Mouse (Mus musculus) cerebellum, adult (tissue): ENCODE measurements around the gene Ifna11.
"Not testable (repeated sequence)": the region's sequence is repeated elsewhere in the genome, so short reads cannot be mapped to it uniquely, and the experiment has no call there.

Experiments
- ATAC-seq: cut with Nextera tagmentation; 2 replicates; pipeline ENCODE4 v1.9.2; 2017; ENCODE audit warnings: mild to moderate bottlenecking, moderate library complexity, mixed read lengths; ENCODE audit not compliant: insufficient number of reproducible peaks, low FRiP score, low TSS enrichment

Ifna11 gene

GRCm38 (mm10) chr4:88819659-88820058 lies at the start of gene Ifna11:
Ifna11 (plus strand) TSS chr4:88819959.
- no peak for ATAC-seq

DNA sequence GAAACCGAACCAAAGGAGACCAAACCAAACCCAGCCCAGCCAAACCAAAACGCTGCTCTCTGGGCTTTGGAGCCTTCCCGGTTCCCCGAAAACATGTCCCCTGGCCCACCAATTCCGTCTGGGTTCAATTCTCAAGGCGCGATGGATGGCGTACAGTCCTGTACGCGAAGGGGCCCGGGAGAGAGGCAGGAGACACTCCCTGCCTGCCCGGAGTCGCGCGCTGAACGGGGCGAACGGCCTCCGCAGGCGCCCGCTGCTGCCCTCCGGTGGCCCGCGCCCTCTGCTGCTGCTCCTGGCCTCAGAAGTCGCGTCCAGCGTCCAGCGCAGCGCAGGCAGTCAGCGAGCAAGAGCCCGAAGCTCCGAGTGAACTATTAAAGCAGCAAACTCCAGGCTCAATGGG lies 46.2 kb upstream of the Ifna11 start, which contains the start of gene Gm13290:
Gm13290 (plus strand) TSS at position 301 of the 400 bp plus-strand sequence.
- ATAC-seq, result not testable (repeated sequence)

DNA sequence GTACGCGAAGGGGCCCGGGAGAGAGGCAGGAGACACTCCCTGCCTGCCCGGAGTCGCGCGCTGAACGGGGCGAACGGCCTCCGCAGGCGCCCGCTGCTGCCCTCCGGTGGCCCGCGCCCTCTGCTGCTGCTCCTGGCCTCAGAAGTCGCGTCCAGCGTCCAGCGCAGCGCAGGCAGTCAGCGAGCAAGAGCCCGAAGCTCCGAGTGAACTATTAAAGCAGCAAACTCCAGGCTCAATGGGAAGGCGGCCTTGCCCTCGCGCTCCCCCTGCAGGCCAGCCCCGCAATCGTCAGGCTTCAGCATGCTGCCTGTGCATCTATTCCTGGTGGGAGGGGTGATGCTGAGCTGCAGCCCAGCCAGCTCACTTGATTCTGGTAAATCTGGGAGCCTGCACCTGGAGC lies 43.1 kb upstream of the Ifna11 start, which contains the start of gene Gm13289:
Gm13289 (plus strand) TSS at position 301 of the 400 bp plus-strand sequence.
- not testable (repeated sequence) for ATAC-seq

DNA sequence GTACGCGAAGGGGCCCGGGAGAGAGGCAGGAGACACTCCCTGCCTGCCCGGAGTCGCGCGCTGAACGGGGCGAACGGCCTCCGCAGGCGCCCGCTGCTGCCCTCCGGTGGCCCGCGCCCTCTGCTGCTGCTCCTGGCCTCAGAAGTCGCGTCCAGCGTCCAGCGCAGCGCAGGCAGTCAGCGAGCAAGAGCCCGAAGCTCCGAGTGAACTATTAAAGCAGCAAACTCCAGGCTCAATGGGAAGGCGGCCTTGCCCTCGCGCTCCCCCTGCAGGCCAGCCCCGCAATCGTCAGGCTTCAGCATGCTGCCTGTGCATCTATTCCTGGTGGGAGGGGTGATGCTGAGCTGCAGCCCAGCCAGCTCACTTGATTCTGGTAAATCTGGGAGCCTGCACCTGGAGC lies 40.2 kb upstream of the Ifna11 start, which contains the start of gene Gm13272:
Gm13272 (plus strand) TSS at position 301 of the 400 bp plus-strand sequence.
- not testable (repeated sequence) for ATAC-seq

DNA sequence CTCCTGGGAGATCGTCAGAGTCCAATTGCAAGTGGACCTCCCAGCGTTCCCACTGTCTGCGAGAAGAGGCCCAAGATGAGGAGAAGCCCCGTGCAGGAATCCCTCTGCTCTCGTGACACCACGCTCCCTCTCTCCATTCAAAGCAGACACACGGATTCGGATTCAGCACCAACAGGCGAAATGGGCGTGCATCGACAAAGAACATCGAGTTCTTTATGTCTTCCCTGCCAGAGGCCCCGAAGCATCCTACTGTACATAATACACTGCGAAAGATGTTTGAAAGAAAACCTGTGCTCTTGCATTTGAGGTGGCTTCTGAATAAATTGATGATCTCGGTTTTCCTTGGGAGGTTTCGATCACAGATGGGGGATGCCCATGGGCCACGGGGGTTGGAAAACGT lies 39.4 kb upstream of the Ifna11 start:
- ATAC-seq, result not testable (repeated sequence)

- ATAC-seq, result not testable (repeated sequence)
These were observed 37.9 kb upstream of the Ifna11 start, which contains the start of gene Ifnz for GRCm38 (mm10) chr4:88781831-88782230. Ifnz (plus strand) TSS chr4:88782131.

DNA sequence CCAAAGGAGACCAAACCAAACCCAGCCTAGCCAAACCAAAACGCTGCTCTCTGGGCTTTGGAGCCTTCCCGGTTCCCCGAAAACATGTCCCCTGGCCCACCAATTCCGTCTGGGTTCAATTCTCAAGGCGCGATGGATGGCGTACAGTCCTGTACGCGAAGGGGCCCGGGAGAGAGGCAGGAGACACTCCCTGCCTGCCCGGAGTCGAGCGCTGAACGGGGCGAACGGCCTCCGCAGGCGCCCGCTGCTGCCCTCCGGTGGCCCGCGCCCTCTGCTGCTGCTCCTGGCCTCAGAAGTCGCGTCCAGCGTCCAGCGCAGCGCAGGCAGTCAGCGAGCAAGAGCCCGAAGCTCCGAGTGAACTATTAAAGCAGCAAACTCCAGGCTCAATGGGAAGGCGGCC lies 37.4 kb upstream of the Ifna11 start:
- ATAC-seq, result not testable (repeated sequence)

GRCm38 (mm10) chr4:88785409-88785808 lies 34.4 kb upstream of the Ifna11 start, which contains the start of gene Gm13276:
Gm13276 (plus strand) TSS chr4:88785709.
- ATAC-seq, result not testable (repeated sequence)

DNA sequence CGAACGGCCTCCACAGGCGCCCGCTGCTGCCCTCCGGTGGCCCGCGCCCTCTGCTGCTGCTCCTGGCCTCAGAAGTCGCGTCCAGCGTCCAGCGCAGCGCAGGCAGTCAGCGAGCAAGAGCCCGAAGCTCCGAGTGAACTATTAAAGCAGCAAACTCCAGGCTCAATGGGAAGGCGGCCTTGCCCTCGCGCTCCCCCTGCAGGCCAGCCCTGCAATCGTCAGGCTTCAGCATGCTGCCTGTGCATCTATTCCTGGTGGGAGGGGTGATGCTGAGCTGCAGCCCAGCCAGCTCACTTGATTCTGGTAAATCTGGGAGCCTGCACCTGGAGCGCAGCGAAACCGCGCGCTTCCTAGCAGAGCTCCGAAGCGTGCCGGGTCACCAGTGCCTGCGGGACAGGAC lies 31.4 kb upstream of the Ifna11 start, which contains the start of gene Gm13277:
Gm13277 (plus strand) TSS at position 231 of the 400 bp plus-strand sequence.
- ATAC-seq, result not testable (repeated sequence)

GRCm38 (mm10) chr4:88791250-88791649 lies 28.5 kb upstream of the Ifna11 start, which contains the start of gene Gm13278:
Gm13278 (plus strand) TSS chr4:88791550.
- ATAC-seq, result not testable (repeated sequence)

- ATAC-seq, result not testable (repeated sequence)
These were observed 25.7 kb upstream of the Ifna11 start, which contains the start of gene Gm13275 for GRCm38 (mm10) chr4:88793936-88794675. Gm13275 (plus strand) TSS chr4:88794487.

DNA sequence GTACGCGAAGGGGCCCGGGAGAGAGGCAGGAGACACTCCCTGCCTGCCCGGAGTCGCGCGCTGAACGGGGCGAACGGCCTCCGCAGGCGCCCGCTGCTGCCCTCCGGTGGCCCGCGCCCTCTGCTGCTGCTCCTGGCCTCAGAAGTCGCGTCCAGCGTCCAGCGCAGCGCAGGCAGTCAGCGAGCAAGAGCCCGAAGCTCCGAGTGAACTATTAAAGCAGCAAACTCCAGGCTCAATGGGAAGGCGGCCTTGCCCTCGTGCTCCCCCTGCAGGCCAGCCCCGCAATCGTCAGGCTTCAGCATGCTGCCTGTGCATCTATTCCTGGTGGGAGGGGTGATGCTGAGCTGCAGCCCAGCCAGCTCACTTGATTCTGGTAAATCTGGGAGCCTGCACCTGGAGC lies 22.7 kb upstream of the Ifna11 start, which contains the start of gene Gm13279:
Gm13279 (plus strand) TSS at position 301 of the 400 bp plus-strand sequence.
- not testable (repeated sequence) for ATAC-seq

DNA sequence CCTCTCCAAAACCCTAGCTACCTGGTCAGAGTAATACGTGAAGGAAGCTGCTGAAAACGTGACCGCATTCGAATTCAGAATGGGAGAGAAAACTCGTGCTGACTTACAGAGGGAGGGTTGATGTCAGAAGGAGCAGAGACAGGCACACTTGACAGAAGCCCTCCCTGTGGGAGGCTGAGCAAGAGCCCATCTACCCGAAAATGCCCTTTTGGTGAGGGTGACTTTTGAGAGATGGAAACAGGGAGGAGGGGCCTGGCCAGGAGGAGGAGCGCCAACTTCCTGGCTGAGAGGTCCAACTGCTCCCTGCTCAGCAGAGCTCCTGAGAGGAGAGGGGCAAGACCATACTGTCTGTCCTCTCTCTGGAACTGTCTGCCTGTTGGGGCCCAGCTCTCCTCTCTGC lies 20.4 kb upstream of the Ifna11 start, which contains the start of gene Gm13285:
Gm13285 (plus strand) TSS at position 301 of the 400 bp plus-strand sequence.
- not testable (repeated sequence) for ATAC-seq

DNA sequence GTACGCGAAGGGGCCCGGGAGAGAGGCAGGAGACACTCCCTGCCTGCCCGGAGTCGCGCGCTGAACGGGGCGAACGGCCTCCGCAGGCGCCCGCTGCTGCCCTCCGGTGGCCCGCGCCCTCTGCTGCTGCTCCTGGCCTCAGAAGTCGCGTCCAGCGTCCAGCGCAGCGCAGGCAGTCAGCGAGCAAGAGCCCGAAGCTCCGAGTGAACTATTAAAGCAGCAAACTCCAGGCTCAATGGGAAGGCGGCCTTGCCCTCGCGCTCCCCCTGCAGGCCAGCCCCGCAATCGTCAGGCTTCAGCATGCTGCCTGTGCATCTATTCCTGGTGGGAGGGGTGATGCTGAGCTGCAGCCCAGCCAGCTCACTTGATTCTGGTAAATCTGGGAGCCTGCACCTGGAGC lies 16.8 kb upstream of the Ifna11 start, which contains the start of gene Gm13287:
Gm13287 (plus strand) TSS at position 301 of the 400 bp plus-strand sequence.
- ATAC-seq, result not testable (repeated sequence)

GRCm38 (mm10) chr4:88805231-88805630 lies 14.5 kb upstream of the Ifna11 start, which contains the start of gene Gm13288:
Gm13288 (plus strand) TSS chr4:88805531.
- ATAC-seq, result not testable (repeated sequence)

- ATAC-seq, result not testable (repeated sequence)
These were observed 14.0 kb upstream of the Ifna11 start for GRCm38 (mm10) chr4:88805761-88806160.

- no peak for ATAC-seq
These were observed 3.8 kb upstream of the Ifna11 start, which contains the start of gene Ifna7 for GRCm38 (mm10) chr4:88815928-88816327. Ifna7 (plus strand) TSS chr4:88816228.

DNA sequence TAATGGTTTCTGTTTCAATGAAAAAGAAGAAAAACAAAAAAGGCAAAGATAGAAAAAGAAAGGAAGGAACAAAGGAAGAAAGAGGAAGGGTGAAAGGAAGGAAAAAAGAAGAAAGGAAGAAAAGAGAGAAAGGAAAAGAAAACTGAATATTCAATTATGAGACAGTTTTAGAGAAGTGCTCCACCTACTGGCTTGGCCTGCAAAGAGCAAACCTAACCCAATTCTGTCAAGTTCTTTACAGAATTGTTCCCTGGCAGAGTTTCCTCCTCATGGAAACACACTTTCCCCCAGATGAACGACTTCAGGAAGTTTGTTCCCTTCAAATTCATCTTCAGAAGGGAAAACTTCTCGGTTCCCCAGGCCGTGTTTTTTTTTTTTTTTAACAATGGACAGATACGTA lies 3.2 kb downstream of the Ifna11 start:
- ATAC-seq, result no peak

GRCm38 (mm10) chr4:88827116-88827515 lies 7.4 kb downstream of the Ifna11 start, which contains the start of gene Ifna6:
Ifna6 (plus strand) TSS chr4:88827416.
- ATAC-seq, result not testable (repeated sequence)

DNA sequence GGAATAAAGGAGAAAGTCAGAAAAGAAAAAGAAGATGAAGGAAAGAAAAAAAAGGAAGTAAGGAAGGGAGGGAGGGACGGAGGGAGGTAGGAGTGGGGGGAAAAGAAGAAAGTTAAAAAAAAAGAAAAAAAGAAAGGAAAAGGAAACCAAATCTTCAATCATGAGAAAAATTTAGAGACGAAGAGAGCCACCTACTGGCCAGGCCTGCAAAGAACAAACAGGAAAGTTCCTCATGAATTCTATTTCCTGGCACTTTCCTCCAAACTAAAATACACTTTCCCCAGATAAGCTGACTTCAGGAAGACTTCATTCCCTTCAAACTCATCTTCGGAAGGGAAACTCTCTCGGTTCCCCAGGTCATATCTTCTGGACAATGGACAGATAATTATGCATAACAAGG lies 10.8 kb downstream of the Ifna11 start:
- no peak for ATAC-seq

DNA sequence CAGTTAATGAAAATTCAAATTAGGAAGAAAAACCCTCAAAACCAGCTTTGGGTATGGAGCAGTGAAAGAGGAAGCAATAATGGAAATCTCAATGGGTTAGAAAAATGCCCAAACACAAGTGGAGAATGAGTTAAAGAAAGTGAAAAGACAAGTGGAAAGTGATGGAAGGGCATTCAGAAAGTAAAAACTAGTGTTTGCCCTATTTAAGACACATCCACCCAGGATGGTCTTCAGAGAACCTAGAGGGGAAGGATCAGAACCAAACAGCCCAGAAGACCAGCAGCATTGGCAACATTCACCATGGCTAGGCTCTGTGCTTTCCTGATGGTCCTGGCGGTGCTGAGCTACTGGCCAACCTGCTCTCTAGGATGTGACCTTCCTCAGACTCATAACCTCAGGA lies 15.5 kb downstream of the Ifna11 start, which contains the start of gene Ifna5:
Ifna5 (plus strand) TSS at position 301 of the 400 bp plus-strand sequence.
- not testable (repeated sequence) for ATAC-seq
